Mouse (Mus musculus) MEL (cell line): ENCODE results near the gene Snapc4.
A peak's percentile ranks its signal among the peaks of the same experiment; 100 is the strongest.

Experiments
- CHD1 ChIP-seq: IDR thresholded peaks from 2 replicates; pipeline ENCODE4 v1.6.1; 2012; ENCODE audit warnings: low read depth, mild to moderate bottlenecking, inconsistent platforms, low read length, improper control_type of control experiment
- CTCF ChIP-seq, 3 experiments: IDR thresholded peaks in 2 of 3; conservative IDR thresholded peaks in 1 of 3; 2 replicates each; pipeline ENCODE4 v1.5.1; 2011 to 2012; ENCODE audit warnings: low read length in 3 of 3, low read depth in 2 of 3, mild to moderate bottlenecking in 2 of 3, improper control_type of control experiment in 1 of 3, inconsistent platforms in 1 of 3, mixed read lengths in 1 of 3, moderate library complexity in 1 of 3; ENCODE audit not compliant: control insufficient read depth in 1 of 3, insufficient read depth in 1 of 3, poor library complexity in 1 of 3, severe bottlenecking in 1 of 3
- ELF1 ChIP-seq: IDR thresholded peaks from 2 replicates; pipeline ENCODE4 v1.6.1; 2014; ENCODE audit warnings: low read depth, mild to moderate bottlenecking, inconsistent platforms, low read length, improper control_type of control experiment, moderate library complexity
- EP300 ChIP-seq, 2 experiments: IDR thresholded peaks; 2 replicates each; pipeline ENCODE4 v1.6.1; 2011; ENCODE audit warnings: improper control_type of control experiment in 2 of 2, low read length in 2 of 2, low read depth in 1 of 2, mild to moderate bottlenecking in 1 of 2
- GABPA ChIP-seq: IDR thresholded peaks from 2 replicates; pipeline ENCODE4 v1.6.1; 2012; ENCODE audit warnings: low read depth, mild to moderate bottlenecking, inconsistent platforms, low read length, improper control_type of control experiment, moderate library complexity
- GATA1 ChIP-seq: IDR thresholded peaks from 2 replicates; pipeline ENCODE4 v1.6.1; 2011; ENCODE audit warnings: low read depth, low read length, improper control_type of control experiment
- HCFC1 ChIP-seq: IDR thresholded peaks from 2 replicates; pipeline ENCODE4 v1.6.1; 2012; ENCODE audit warnings: low read depth, mild to moderate bottlenecking, inconsistent platforms, low read length, improper control_type of control experiment, moderate library complexity
- MEF2A ChIP-seq: IDR thresholded peaks from 2 replicates; pipeline ENCODE4 v1.6.1; 2014; ENCODE audit warnings: low read depth, mild to moderate bottlenecking, inconsistent platforms, low read length, improper control_type of control experiment; ENCODE audit not compliant: poor library complexity, insufficient replicate concordance, severe bottlenecking; ENCODE audit errors: extremely low read depth
- MYB ChIP-seq: IDR thresholded peaks from 2 replicates; pipeline ENCODE4 v1.6.1; 2011; ENCODE audit warnings: mild to moderate bottlenecking, low read depth, low read length, improper control_type of control experiment
- RCOR1 ChIP-seq: IDR thresholded peaks from 2 replicates; pipeline ENCODE4 v1.6.1; 2012; ENCODE audit warnings: low read depth, mild to moderate bottlenecking, inconsistent platforms, low read length, improper control_type of control experiment
- USF2 ChIP-seq, 2 experiments: IDR thresholded peaks; 2 replicates each; pipeline ENCODE4 v1.6.1; 2011 to 2012; ENCODE audit warnings: improper control_type of control experiment in 2 of 2, low read length in 2 of 2, borderline replicate concordance in 1 of 2, inconsistent platforms in 1 of 2, low read depth in 1 of 2, mild to moderate bottlenecking in 1 of 2; ENCODE audit not compliant: insufficient read depth in 1 of 2
- ZC3H11A ChIP-seq: IDR thresholded peaks from 2 replicates; pipeline ENCODE4 v1.6.1; 2012; ENCODE audit warnings: low read depth, mild to moderate bottlenecking, inconsistent platforms, low read length, improper control_type of control experiment
- ZMIZ1 ChIP-seq: IDR thresholded peaks from 2 replicates; pipeline ENCODE4 v1.6.1; 2012; ENCODE audit warnings: low read depth, mild to moderate bottlenecking, inconsistent platforms, low read length, improper control_type of control experiment, moderate library complexity

- peak; percentile 46 for TF ChIP-seq ZC3H11A
- no peak for TF ChIP-seq GATA1
- TF ChIP-seq CTCF (IDR thresholded peaks at IDR 0.05 in 2 of 3, conservative IDR thresholded peaks at IDR 0.05 in 1 of 3; ENCODE audit: control insufficient read depth in 1 of 3, insufficient read depth in 1 of 3, low read depth in 2 of 3, low read length in 3 of 3, poor library complexity in 1 of 3, severe bottlenecking in 1 of 3): peak; percentile 90 to 98 (median 96)
- TF ChIP-seq MEF2A: no peak
- no peak for TF ChIP-seq RCOR1
- no peak for TF ChIP-seq ELF1
- no peak for TF ChIP-seq MYB
- TF ChIP-seq CHD1: no peak
- no peak for TF ChIP-seq EP300 (IDR thresholded peaks at IDR 0.05; ENCODE audit: low read depth in 1 of 2, low read length in 2 of 2)
- no peak for TF ChIP-seq ZMIZ1
- TF ChIP-seq USF2 (IDR thresholded peaks at IDR 0.05; ENCODE audit: borderline replicate concordance in 1 of 2, insufficient read depth in 1 of 2, low read depth in 1 of 2, low read length in 2 of 2): no peak
- no peak for TF ChIP-seq GABPA
- TF ChIP-seq HCFC1: no peak
Observed at GRCm38 (mm10) chr2:26325386-26326181, 54.9 kb downstream of the Snapc4 start.
